Mouse (Mus musculus) gastrocnemius, adult 8-10 months (tissue): ENCODE results near the gene Mto1. TPM values are rescaled to one million over a fixed set of nuclear protein-coding genes. Genes with fewer than 3 reads are reported as not detected.

Source experiments
- DNase-seq, 2 experiments: peaks; one replicate each; pipeline ENCODE4 v3.0.0; 2022; ENCODE audit warnings: low spot score in 2 of 2
- total RNA-seq, 4 experiments: library from RNA; stranded (reverse); gene quantifications; 2 replicates each; pipeline ENCODE4 v1.2.4; 2022

Mto1 gene
- total RNA-seq: 10 to 100 TPM; 16.4 to 19.4 (median 18.0) TPM

DNA sequence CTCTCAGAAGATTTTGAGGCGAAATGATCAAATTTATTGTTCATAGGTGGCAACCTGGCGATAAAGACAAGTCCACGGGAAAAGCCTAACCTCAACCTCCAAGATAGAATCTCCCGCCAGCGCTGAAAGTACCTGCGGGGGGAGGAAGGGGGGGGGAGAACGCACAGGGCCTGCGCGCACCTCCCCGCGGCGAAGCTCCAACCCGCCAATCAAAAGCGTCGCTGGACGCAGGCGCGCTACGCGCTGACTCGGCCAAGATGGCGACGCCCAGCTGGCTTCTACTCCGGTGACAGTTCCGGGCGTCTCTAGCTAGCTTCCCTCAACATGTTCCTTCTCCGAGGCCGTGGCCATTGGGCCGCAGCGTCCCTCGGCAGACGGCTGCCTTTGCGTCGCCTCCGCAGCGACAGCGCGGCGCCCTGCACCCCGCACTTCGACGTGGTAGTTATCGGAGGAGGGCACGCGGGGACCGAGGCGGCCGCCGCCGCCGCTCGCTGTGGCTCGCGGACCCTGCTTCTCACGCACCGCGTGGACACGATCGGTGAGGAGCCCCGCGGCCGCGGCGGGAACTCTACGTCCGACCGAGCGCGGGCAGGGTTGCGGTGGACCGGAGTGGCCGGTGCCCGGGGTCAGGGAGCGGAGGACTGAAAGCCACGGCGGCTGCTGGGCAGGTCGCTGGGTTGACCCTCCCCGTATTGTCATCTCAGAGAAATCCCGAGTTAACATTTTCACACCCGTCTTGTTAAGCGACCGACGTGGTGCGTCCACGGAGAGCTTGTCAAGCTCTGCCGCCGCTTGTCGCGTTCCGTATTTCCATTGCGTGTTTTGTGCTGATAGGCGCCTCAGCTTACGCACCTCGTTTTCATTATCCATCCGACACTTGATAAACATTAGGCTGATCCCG lies at the start of gene Mto1, which contains the start of gene Gm17324:
Gene Mto1, plus strand, starts transcription at position 236 of the 901 bp plus-strand sequence.
Gene Gm17324, minus strand, starts transcription at position 814 of the 901 bp plus-strand sequence.
- DNase-seq: peak; percentile 64 to 74

DNA sequence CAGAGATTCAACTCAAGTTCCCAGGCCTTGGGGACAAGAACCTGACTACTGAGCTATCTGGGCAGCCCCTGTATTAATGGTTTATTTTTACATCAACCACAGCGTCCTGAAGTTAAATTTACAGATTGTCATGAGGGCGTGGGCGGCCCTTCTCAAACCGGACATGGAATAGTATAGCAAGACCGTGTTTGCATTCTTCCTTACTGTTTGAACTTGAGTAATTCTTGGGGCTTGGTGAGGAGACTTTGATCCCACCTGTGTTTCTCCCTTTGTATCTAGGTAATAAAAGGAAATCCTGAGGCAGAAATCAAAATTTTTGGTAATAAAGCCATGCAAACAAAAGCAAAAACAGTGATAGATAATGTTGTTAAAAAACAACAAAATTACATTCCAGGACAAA lies 47.4 kb upstream of the Mto1 start:
- no peak for DNase-seq

- no peak for DNase-seq
Observed at GRCm38 (mm10) chr9:78401596-78401995, 46.4 kb upstream of the Mto1 start.

- DNase-seq: no peak
Observed at GRCm38 (mm10) chr9:78427362-78427781, 20.6 kb upstream of the Mto1 start.

- DNase-seq: no peak
Observed at GRCm38 (mm10) chr9:78428185-78428584, 19.8 kb upstream of the Mto1 start.

DNA sequence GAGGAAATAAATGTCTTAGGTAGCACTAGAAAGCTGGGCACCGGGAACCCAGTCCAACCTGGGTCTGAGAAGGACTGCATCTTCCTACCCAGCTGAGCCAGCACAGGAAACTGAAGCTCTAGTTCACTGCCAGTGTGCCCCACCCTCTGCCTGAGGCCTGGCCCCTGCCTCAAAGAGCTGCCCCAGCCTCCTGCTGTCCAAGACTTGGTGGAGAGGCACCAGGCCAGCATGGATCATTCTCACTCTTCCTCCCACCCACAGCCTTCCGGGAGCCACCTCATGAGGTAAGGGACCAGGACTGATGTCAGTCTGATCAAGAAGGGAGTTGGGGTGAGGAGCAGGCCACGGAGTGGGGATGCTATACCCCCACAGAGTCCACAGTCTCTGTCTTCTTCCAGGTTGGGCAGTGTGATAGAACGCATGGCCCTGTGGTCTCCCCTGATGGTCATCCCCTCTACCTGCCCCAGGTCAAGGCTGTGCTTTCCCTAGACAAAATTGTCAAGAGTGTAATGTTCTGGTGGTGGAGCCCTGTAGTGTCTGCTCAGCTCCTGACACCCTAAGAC lies 19.1 kb upstream of the Mto1 start:
- no peak for DNase-seq

DNA sequence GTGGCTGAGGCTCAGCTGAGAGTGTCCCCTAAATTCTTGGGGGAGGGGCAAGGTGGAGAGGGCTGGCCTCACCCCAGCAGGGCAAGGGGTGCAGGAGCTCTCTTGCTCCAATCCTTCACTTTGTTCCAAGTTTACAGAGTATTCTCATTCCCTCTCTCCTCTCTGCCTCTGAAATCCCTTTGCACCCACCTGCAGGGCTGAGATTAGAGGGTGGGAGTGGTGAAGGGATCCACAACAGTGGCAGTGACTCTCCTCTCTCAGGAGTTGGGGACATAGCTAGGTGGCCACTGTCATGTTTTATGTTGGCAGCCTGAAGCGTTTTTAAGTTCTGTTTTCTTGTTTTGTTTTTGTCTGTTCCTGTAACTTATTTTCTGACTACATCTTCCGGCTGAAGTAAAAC lies 18.5 kb upstream of the Mto1 start:
- no peak for DNase-seq

GRCm38 (mm10) chr9:78430486-78430885 lies 17.5 kb upstream of the Mto1 start:
- DNase-seq: no peak

DNA sequence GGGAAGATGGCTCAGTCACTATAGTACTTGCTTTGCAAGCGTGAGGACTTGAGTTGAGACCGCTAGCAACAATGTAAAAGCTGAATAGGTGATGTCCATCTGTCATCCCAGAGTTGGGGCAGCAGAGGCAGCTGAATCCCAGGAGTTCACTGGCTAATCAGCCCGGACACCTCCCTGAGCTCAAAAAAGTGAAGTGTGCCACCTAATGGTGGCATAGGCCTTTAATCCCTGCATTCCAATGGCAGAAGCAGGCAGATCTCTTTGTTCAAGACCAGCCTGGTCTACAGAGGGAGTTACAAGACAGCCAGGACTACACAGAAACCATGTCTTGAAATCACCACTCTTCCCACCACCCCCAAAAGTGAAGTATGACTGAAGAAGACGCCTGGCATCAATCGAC lies 15.5 kb upstream of the Mto1 start:
- DNase-seq: no peak

GRCm38 (mm10) chr9:78439426-78439825 lies 8.6 kb upstream of the Mto1 start:
- DNase-seq: no peak

- DNase-seq: no peak
Observed at GRCm38 (mm10) chr9:78442237-78442578, 5.8 kb upstream of the Mto1 start.

- DNase-seq: peak; percentile 31 to 46
Observed at GRCm38 (mm10) chr9:78442579-78443392, 5.2 kb upstream of the Mto1 start, which contains the start of gene Cgas. Gene Cgas (minus strand): TSS chr9:78443237.

- no peak for DNase-seq
Observed at GRCm38 (mm10) chr9:78447606-78447972, 419 bp upstream of the Mto1 start.

DNA sequence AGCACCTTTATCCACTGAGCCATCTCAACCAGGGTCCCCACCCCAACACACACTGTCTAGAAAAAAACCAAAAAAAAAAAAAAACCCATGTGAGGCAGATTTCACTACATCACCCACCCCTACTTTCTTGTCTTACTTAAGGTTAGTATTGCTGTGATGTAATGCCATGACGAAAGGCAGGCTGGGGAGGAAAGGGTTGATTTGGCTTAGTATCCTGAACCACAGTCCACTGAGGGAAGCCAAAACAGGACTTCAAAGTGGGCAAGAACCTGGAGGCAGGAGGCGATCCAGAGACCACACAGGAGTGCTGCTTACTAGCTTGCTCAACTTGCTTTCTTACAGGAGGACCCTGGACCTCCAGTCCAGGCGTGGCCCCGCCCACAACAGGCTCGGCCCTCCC lies 2.4 kb downstream of the Mto1 start:
- DNase-seq: no peak

GRCm38 (mm10) chr9:78451382-78451781 lies 3.4 kb downstream of the Mto1 start:
- DNase-seq: no peak

DNA sequence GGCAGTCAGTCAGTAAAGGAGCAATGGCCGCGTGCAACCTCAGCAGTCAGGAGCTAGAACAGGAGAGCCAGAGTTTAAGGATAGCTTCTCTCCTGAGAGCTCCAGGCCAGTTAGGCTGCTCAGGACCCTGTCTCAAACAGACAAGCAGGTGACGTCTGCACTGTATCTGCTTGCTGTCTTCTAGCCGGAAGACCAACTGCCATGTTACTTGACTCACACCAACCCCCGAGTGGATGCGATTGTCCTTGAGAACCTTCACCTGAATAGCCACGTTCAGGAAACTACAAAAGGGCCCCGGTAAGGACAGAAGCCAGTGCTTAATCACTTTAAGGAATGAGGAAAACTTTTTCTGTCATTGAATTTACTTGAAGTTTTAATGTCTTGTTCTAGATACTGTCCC lies 9.0 kb downstream of the Mto1 start:
- no peak for DNase-seq

- DNase-seq: no peak
Observed at GRCm38 (mm10) chr9:78463337-78463736, 15.3 kb downstream of the Mto1 start.

GRCm38 (mm10) chr9:78465725-78466124 lies 17.7 kb downstream of the Mto1 start:
- DNase-seq: no peak

GRCm38 (mm10) chr9:78473588-78473987 lies 25.6 kb downstream of the Mto1 start:
- DNase-seq: no peak

- no peak for DNase-seq
Observed at GRCm38 (mm10) chr9:78474270-78474669, 26.3 kb downstream of the Mto1 start.

DNA sequence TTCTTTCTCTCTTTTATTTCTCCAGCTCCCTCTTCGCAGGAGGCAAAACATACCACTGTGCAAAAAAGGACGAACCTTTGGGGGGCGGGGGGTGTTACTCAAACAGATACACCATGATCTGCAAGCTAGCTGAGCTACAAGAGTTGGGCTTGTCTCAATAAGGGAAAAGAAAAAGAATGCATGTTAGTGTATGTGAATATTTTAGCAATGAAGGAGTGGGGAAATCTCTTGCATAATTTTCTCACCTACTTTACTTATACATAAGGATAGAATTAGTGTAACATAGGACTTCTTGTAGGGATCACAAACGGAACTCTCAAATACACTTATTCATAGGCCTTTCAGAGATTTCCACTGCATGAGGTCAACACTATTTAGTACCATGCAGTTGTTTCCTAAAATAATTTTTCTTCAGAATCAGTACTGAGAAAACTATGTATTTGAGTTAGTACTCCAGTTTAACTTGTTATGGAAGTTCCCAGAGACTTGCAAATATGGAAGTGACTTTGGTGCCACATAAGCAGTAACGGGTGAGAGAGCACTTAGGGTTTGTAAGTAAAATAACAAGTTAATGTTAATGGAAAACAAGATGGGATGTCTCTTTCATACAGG lies 26.9 kb downstream of the Mto1 start:
- no peak for DNase-seq

GRCm38 (mm10) chr9:78475383-78475780 lies 27.4 kb downstream of the Mto1 start:
- no peak for DNase-seq
